17 mouse cellular contexts compared by ENCODE assay signal in genomic region chr12:107142226-107142625, GRCm38 (mm10).
DNase-seq lines count a peak whose midpoint lies in the region; ATAC-seq and TF ChIP-seq lines count a peak whose summit lies in the region.
"Had no signal": no experiment of that assay in that cellular context is flagged by ENCODE, and none has a peak within 500 bp of the region (broad histone marks: within the 10 kb centered on the region; RNA-seq: fewer than 3 reads in every experiment).

No protein-coding gene starts in this region.

- H3K9ac ChIP-seq in hindbrain, embryonic 16.5 days (ENCODE audit: low read depth, low read length): no peak overlapping the region
- H3K9ac ChIP-seq in hindbrain, embryonic 14.5 days: no peak overlapping the region
- H3K9ac ChIP-seq: limb, embryonic 15.5 days; neural tube, embryonic 12.5 days had no signal

- no peak overlapping the region for H3K4me2 ChIP-seq in hindbrain, embryonic 16.5 days (ENCODE audit: low read length)
- no peak overlapping the region for H3K4me2 ChIP-seq in hindbrain, embryonic 14.5 days (replicated peaks)
- H3K4me2 ChIP-seq: heart, embryonic 11.5 days; limb, embryonic 15.5 days; neural tube, embryonic 12.5 days had no signal

- ATAC-seq in hindbrain, embryonic 16.5 days: no peak
- ATAC-seq in hindbrain, embryonic 14.5 days (ENCODE audit: low FRiP score): no peak

- H3K4me1 ChIP-seq in hindbrain, embryonic 16.5 days (ENCODE audit: control insufficient read depth, insufficient read depth, low read depth, low read length): no peaks in the 10 kb centered on the region
- H3K4me1 ChIP-seq in hindbrain, embryonic 14.5 days (replicated peaks; ENCODE audit: control insufficient read depth, insufficient read depth, low read length): no peaks in the 10 kb centered on the region
- H3K4me1 ChIP-seq: limb, embryonic 15.5 days; neural tube, embryonic 12.5 days had no signal

- no peak overlapping the region for H3K4me3 ChIP-seq in left cerebral cortex, adult 2 months
- H3K4me3 ChIP-seq in hindbrain, embryonic 16.5 days (ENCODE audit: low read length): no peak overlapping the region
- no peak overlapping the region for H3K4me3 ChIP-seq in hindbrain, embryonic 14.5 days (replicated peaks; ENCODE audit: low read length)
- H3K4me3 ChIP-seq: limb, embryonic 15.5 days; neural tube, embryonic 12.5 days had no signal

- no peaks in the 10 kb centered on the region for H3K36me3 ChIP-seq in hindbrain, embryonic 16.5 days (ENCODE audit: control insufficient read depth, insufficient read depth, low read length)
- H3K36me3 ChIP-seq in hindbrain, embryonic 14.5 days (replicated peaks; ENCODE audit: control insufficient read depth, insufficient read depth): no peaks in the 10 kb centered on the region
- H3K36me3 ChIP-seq: limb, embryonic 15.5 days; neural tube, embryonic 12.5 days had no signal

- no peak for TF ChIP-seq CTCF in left cerebral cortex, adult 2 months (IDR thresholded peaks at IDR 0.05)

- no peak overlapping the region for H3K27ac ChIP-seq in left cerebral cortex, adult 2 months
- no peak overlapping the region for H3K27ac ChIP-seq in hindbrain, embryonic 16.5 days (ENCODE audit: low read depth, low read length)
- H3K27ac ChIP-seq in hindbrain, embryonic 14.5 days: no peak overlapping the region
- H3K27ac ChIP-seq: limb, embryonic 15.5 days; neural tube, embryonic 12.5 days had no signal

- intact Hi-C loops in left cerebral cortex, postnatal 4 days (cut with DNase I): no loop called here
- intact Hi-C loops in left cerebral cortex, adult 2 months (cut with DNase I): loop anchor here (2.0 kb wide), 1 partner anchor 203 kb away; no protein-coding TSS in a partner anchor

- no peaks in the 10 kb centered on the region for H3K27me3 ChIP-seq in hindbrain, embryonic 16.5 days (replicated peaks; ENCODE audit: control insufficient read depth, insufficient read depth, low read length)
- H3K27me3 ChIP-seq in hindbrain, embryonic 14.5 days (ENCODE audit: control insufficient read depth, insufficient read depth, low read length): no peaks in the 10 kb centered on the region
- H3K27me3 ChIP-seq: limb, embryonic 15.5 days; neural tube, embryonic 12.5 days had no signal

- H3K9me3 ChIP-seq in hindbrain, embryonic 16.5 days (ENCODE audit: control insufficient read depth, low read length): no peaks in the 10 kb centered on the region
- H3K9me3 ChIP-seq in hindbrain, embryonic 14.5 days (ENCODE audit: control insufficient read depth, low read length): no peaks in the 10 kb centered on the region
- H3K9me3 ChIP-seq: limb, embryonic 15.5 days; neural tube, embryonic 12.5 days had no signal

- WGBS in hindbrain, embryonic 16.5 days: 94% methylated on average over 6 of the region's 6 CpGs
- WGBS in hindbrain, embryonic 14.5 days: 95% methylated on average over 6 of the region's 6 CpGs

- peak; percentile 44 for DNase-seq in left cerebral cortex, adult 11 months (ENCODE audit: low spot score)
- DNase-seq in left cerebral cortex, postnatal 4 days: no peak
- DNase-seq in frontal cortex, postnatal 10 days (ENCODE audit: low spot score in 2 of 2): peak; percentile 14 to 49
- peak; percentile 41 to 53 for DNase-seq in left cerebral cortex, adult 2 months (ENCODE audit: extremely low spot score in 1 of 2, low spot score in 2 of 2)
- DNase-seq in right cerebral cortex, postnatal 10 days (ENCODE audit: low spot score in 2 of 2): peak; percentile 57 to 67
- no peak for DNase-seq in kidney, adult 11 months
- no peak for DNase-seq in hindbrain, embryonic 14.5 days (ENCODE audit: low spot score)
- DNase-seq: adrenal gland, adult 2 months; cerebellum, adult 2 months; heart, postnatal 14 days; kidney, adult 2 months; kidney, postnatal 36 days; lung, postnatal 10 days had no signal

Comparison
In these comparisons a context has a peak if more than half of its experiments do, and no peak if none do; other contexts are left out.
1. DNase-seq: peak in left cerebral cortex, adult 11 months (single experiment), frontal cortex, postnatal 10 days (2 of 2), left cerebral cortex, adult 2 months (2 of 2) and right cerebral cortex, postnatal 10 days (2 of 2); none in left cerebral cortex, postnatal 4 days (single experiment), kidney, adult 11 months (single experiment) and hindbrain, embryonic 14.5 days (single experiment).